Mouse (Mus musculus) liver, postnatal 0 days (tissue): ENCODE measurements around the gene Lrrc3.

Experiments used
- CTCF ChIP-seq: sonication (generic); IDR thresholded peaks from 2 replicates; pipeline ENCODE4 v1.5.1; 2016; ENCODE audit warnings: antibody characterized with exemption, low read depth
- EP300 ChIP-seq: IDR thresholded peaks from 2 replicates; pipeline ENCODE4 v1.6.1; 2016; ENCODE audit warnings: antibody characterized with exemption, low read depth, mild to moderate bottlenecking

DNA sequence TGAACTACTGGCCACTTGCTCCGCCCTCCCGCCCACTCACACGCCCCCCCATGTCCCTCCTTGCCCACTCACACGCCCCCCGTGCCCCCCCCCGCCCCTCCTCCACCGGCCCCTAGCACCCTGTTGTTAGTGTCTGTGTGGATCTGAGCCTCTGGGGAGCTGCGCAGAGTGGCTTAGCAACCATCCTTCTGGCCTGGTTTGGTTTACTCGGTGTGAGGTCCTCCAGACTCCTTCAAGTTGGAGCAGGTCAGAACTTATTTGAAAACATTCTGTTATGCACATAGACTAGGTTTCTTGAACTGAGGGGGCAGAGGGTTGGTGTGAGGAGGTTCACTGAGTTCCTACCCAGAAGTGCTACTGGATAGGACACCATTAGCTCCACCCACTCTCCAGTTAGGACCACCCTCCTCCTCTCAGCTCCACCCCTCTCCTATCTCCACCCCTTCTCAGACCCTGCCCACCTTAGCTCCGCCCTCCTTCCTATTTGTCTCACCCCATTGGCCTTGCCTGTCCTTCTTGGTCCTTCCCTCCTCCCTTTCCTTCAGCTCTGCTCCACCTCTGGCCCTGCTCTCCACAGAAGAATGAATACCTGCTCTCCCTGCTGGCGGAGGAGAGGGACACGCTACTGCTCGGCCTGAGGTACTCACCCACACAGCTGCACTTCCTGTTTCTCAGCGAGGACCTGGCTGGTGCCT is 38.1 kb downstream of the Lrrc3 start:
- TF ChIP-seq CTCF, result no peak
- no peak for TF ChIP-seq EP300
